Mouse (Mus musculus): ENCODE data around the gene Pde6h. TPM values are rescaled to one million over a fixed set of nuclear protein-coding genes. Genes with fewer than 3 reads are reported as not detected.

Pde6h gene
- total and polyA plus RNA-seq, 3 experiments = 0.04 to 0.30 TPM; not detected in 1

DNA sequence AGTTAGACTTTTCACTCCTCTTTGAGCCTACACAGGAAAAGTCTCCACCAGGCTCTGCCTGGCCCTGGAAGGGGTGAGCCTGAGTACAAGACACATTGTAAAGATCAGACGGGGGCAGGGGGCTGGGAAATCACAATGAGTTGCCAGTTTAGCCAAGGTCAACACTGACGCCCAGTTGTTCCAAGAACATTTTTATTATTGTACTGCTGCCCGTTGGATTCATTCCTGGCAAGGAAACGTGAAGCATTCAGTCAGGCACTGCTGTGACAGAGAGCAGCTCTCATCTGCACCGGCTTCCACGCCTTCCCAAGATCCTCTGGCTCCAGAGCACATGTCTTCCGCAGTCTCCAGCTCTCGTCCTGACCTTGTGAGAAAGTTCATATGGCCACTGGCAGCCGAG is 35.8 kb upstream of the Pde6h start:
- TF ChIP-seq USF1 (IDR thresholded peaks at IDR 0.05; ENCODE audit: low read depth, low read length) (no peak), MYC (IDR thresholded peaks at IDR 0.05; ENCODE audit: low read depth, low read length) (no peak), E2F4 (IDR thresholded peaks at IDR 0.05; ENCODE audit: insufficient replicate concordance, low read depth, low read length) (no peak)
- no peaks in the 10 kb centered on the region for H3K9me3 ChIP-seq (replicated peaks; ENCODE audit: low read length)
- H3K4me3 ChIP-seq (replicated peaks in 1 of 3; ENCODE audit: low read depth in 2 of 3, low read length in 2 of 3, poor library complexity in 1 of 3) = no peak overlapping the region
- in situ Hi-C loops (cut with MboI; ENCODE audit: low pct_ligation_motif_present, low pct_unique_long_range_greater_than_20kb, low sequenced_read_pairs) (no loop called here), dilution Hi-C loops (cut with MboI; ENCODE audit: extremely low pct_ligation_motif_present, extremely low pct_unique_long_range_greater_than_20kb, low sequenced_read_pairs) (no loop called here)
- no peak overlapping the region for H3K9ac ChIP-seq (ENCODE audit: insufficient read depth, low read depth)
- H3K4me2 ChIP-seq (ENCODE audit: insufficient read depth, low read depth, poor library complexity, severe bottlenecking) = no peak overlapping the region
- H3K36me3 ChIP-seq (replicated peaks in 1 of 2; ENCODE audit: control insufficient read depth in 1 of 2, insufficient read depth in 1 of 2, low read length in 1 of 2) = peaks cover 0 to 13% of the 10 kb centered on the region in 2 experiments
- H3K27me3 ChIP-seq (replicated peaks) = no peaks in the 10 kb centered on the region
- no peak overlapping the region for H3K27ac ChIP-seq (ENCODE audit: insufficient read depth, low read depth)
- H3K79me2 ChIP-seq (replicated peaks; ENCODE audit: control insufficient read depth, extremely low read depth, insufficient read depth, poor library complexity, severe bottlenecking) = no peaks in the 10 kb centered on the region
- H3K4me1 ChIP-seq (ENCODE audit: control insufficient read depth in 1 of 2, insufficient read depth in 2 of 2) = no peaks in the 10 kb centered on the region
- DNase-seq (ENCODE audit: extremely low read depth) = no peak

GRCm38 (mm10) chr6:136889067-136889466 is 34.6 kb upstream of the Pde6h start:
- TF ChIP-seq CHD2 (IDR thresholded peaks at IDR 0.05; ENCODE audit: low read length) = no peak
- no peak for TF ChIP-seq SIN3A (IDR thresholded peaks at IDR 0.05; ENCODE audit: low read length)
- no peak for TF ChIP-seq PAX5 (IDR thresholded peaks at IDR 0.05; ENCODE audit: low read length)
- TF ChIP-seq ZKSCAN1 (IDR thresholded peaks at IDR 0.05; ENCODE audit: borderline replicate concordance, low read depth, low read length) = no peak
- no peak for TF ChIP-seq CHD1 (IDR thresholded peaks at IDR 0.05; ENCODE audit: low read depth, low read length)
- no peak for TF ChIP-seq UBTF (IDR thresholded peaks at IDR 0.05; ENCODE audit: low read depth, low read length)
- no peak for TF ChIP-seq USF2 (conservative IDR thresholded peaks at IDR 0.05; ENCODE audit: low read depth, low read length)
- no peak for TF ChIP-seq E2F4 (IDR thresholded peaks at IDR 0.05; ENCODE audit: insufficient replicate concordance, low read depth, low read length)
- TF ChIP-seq KAT2A (IDR thresholded peaks at IDR 0.05; ENCODE audit: insufficient replicate concordance, low read length) = no peak
- no peak for TF ChIP-seq ZNF384 (IDR thresholded peaks at IDR 0.05; ENCODE audit: low read depth, low read length)
- TF ChIP-seq MYC (IDR thresholded peaks at IDR 0.05; ENCODE audit: low read depth, low read length) = no peak
- TF ChIP-seq MXI1 (IDR thresholded peaks at IDR 0.05; ENCODE audit: low read depth, low read length) = no peak
- no peak for TF ChIP-seq POLR2A (IDR thresholded peaks at IDR 0.05; ENCODE audit: low read depth, low read length)
- no peak for TF ChIP-seq MAFK (IDR thresholded peaks at IDR 0.05; ENCODE audit: insufficient replicate concordance, low read length)
- no peak for TF ChIP-seq POLR2AphosphoS2 (IDR thresholded peaks at IDR 0.05; ENCODE audit: low read depth, low read length)
- H3K9ac ChIP-seq (ENCODE audit: insufficient read depth, low read depth) = no peak overlapping the region
- no peak overlapping the region for H3K27ac ChIP-seq (ENCODE audit: insufficient read depth, low read depth)
- no peaks in the 10 kb centered on the region for H3K4me1 ChIP-seq (ENCODE audit: control insufficient read depth in 1 of 2, insufficient read depth in 2 of 2)
- in situ Hi-C loops (cut with MboI; ENCODE audit: low pct_ligation_motif_present, low pct_unique_long_range_greater_than_20kb, low sequenced_read_pairs) (no loop called here), dilution Hi-C loops (cut with MboI; ENCODE audit: extremely low pct_ligation_motif_present, extremely low pct_unique_long_range_greater_than_20kb, low sequenced_read_pairs) (no loop called here)
- H3K4me2 ChIP-seq (ENCODE audit: insufficient read depth, low read depth, poor library complexity, severe bottlenecking) = no peak overlapping the region
- peaks cover 0 to 13% of the 10 kb centered on the region in 2 experiments for H3K36me3 ChIP-seq (replicated peaks in 1 of 2; ENCODE audit: control insufficient read depth in 1 of 2, insufficient read depth in 1 of 2, low read length in 1 of 2)
- no peak for DNase-seq (ENCODE audit: extremely low read depth)
- no peak overlapping the region for H3K4me3 ChIP-seq (replicated peaks in 1 of 3; ENCODE audit: low read depth in 2 of 3, low read length in 2 of 3, poor library complexity in 1 of 3)
- no peaks in the 10 kb centered on the region for H3K27me3 ChIP-seq (replicated peaks)
- no peaks in the 10 kb centered on the region for H3K79me2 ChIP-seq (replicated peaks; ENCODE audit: control insufficient read depth, extremely low read depth, insufficient read depth, poor library complexity, severe bottlenecking)
- H3K9me3 ChIP-seq (replicated peaks; ENCODE audit: low read length) = no peaks in the 10 kb centered on the region
